Mouse (Mus musculus) left cerebral cortex, adult 9 months (tissue): ENCODE data around the gene Egr2.
A peak's percentile ranks its signal among the peaks of the same experiment; 100 is the strongest.

ENCODE experiments used
- DNase-seq, 2 experiments: peaks; one replicate each; pipeline ENCODE4 v3.0.0; 2022; ENCODE audit warnings: low spot score in 2 of 2

The Egr2 gene

GRCm38 (mm10) chr10:67538585-67539400 lies 3.5 kb downstream of the Egr2 start:
- no peak for DNase-seq

DNA sequence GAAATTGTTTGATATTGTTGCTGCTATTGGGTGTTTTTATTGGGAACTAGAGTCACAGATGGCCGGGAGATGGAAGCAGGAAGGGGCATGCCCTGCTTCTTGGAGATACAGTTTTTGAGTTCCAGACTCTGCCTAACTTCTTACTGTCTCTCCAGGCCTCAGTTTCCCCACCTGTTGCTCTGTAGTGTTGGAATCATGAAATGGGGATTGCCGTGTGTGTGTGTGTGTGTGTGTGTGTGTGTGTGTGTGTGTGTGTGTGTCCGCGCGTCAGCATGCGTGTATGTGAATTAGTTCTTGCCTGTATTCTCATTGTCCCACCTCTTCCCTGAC lies 4.1 kb downstream of the Egr2 start:
- DNase-seq: no peak

DNA sequence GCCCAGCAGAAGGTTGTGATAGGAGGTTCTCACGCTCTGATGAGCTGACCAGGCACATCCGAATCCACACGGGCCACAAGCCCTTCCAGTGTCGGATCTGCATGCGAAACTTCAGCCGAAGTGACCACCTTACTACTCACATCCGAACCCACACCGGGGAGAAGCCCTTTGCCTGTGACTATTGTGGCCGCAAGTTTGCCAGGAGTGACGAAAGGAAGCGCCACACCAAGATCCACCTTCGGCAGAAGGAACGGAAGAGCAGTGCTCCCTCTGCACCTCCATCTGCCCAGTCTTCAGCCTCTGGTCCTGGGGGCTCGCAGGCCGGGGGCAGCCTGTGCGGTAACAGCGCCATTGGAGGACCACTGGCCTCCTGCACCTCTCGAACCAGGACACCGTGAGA lies 5.3 kb downstream of the Egr2 start:
- no peak for DNase-seq

DNA sequence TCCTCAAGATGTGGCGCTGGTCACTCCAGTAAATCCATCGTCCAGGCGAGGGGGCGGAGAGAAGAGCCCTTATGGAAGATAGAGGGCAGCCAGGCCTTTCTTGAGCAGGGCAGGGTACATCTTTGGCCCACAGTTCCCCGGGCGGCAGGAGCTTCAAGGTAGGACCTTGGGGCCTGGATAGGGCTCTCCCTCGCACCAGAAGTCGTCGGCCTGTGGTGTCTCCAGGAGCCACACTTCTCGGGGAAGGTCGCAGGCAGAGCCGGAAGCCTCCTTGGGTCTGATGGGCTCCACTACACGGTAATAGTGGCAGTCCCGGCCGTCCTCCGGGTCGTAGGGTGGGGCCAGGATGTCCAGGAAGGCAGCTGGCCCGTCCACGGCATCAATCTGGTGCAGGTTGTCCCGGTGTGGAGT lies 12.6 kb downstream of the Egr2 start:
- DNase-seq: no peak

- DNase-seq: peak in 1 of 2 experiments; percentile 60
Measured at GRCm38 (mm10) chr10:67548261-67548854, 13.1 kb downstream of the Egr2 start.

- DNase-seq: peak; percentile 85 to 95
Measured at GRCm38 (mm10) chr10:67548877-67549731, 13.8 kb downstream of the Egr2 start, which contains the start of gene Ado. TSS of gene Ado (minus strand) at chr10:67548955.

- no peak for DNase-seq
Measured at GRCm38 (mm10) chr10:67558053-67558452, 22.8 kb downstream of the Egr2 start.

GRCm38 (mm10) chr10:67559765-67560394 lies 24.6 kb downstream of the Egr2 start:
- DNase-seq: no peak

- DNase-seq: no peak
Measured at GRCm38 (mm10) chr10:67561185-67561584, 25.9 kb downstream of the Egr2 start.

DNA sequence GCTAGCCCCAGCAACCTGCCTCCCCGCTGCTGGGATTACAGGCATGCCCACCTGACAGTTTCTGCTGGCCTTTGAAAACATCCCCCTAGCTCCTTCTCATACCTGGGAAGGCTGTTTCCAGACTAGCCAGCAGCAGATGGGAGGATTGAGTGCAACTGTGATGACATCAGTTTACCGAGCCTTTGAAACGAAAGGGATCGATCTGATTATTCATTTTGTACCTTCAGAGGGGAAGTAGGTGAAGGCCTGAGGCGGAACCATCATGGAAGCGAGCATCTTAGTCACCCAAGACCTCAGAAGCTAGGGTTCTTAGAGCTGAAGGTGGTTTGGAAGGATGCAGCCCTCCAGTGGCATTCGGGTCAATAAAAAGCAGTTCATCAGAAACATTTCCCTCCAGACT lies 29.2 kb downstream of the Egr2 start:
- no peak for DNase-seq

DNA sequence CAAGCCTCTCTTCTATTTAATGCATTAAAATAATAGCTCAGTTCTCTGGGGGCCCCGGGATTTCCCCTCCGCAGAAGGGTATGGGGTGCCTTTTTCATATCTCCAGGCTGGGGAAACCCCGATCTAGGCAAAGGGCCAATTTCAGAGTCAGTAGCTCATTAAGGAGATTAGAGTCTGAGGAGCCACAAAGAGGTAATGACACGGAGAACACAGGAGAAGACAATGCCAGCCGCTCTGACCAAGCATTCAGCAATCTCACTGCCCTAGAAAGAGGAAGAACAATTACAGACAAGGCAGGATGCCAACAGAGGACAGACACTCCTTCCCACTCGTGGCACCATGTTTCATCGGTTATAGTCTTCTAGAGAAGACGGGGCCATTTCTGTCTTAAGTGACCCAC lies 30.8 kb downstream of the Egr2 start:
- DNase-seq: no peak

DNA sequence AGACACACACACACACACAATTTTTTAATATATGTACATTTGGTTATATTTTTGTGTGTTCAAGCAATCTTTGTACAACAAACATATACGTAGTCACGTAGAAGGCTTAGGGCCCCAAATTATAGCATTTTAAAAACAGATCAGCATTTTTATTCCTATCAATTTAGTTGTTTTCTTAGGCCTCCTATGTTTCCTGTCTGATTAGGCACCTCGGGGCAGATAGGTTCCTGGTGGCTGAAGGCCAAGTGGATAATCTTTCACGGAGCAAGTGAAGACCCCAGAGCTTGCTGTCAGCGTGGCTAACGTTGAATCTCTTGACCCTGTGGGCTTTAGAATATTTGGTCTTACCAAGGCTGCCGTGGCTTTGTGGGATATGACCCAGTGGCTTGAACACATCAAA lies 34.3 kb downstream of the Egr2 start:
- DNase-seq: no peak

DNA sequence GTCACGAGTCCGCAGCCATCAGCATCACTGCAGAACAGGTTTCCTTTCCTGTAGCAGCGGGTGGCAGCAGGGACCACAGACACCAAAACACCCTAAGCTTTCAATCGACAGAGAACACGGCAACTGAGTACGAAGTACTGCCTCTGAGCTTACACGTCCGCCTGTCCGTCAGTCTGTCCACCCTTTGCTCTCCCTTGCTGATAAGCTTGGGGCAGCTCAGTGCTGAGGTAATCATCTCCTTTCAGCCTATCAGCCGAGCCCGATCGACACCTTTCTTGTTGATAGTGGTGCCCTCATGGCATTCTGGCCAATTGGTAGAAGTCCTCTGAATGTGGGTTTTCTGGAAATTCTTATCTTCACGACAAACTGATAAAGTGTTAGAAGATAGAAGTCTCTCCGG lies 36.2 kb downstream of the Egr2 start:
- no peak for DNase-seq

GRCm38 (mm10) chr10:67573310-67573709 lies 38.0 kb downstream of the Egr2 start:
- no peak for DNase-seq

DNA sequence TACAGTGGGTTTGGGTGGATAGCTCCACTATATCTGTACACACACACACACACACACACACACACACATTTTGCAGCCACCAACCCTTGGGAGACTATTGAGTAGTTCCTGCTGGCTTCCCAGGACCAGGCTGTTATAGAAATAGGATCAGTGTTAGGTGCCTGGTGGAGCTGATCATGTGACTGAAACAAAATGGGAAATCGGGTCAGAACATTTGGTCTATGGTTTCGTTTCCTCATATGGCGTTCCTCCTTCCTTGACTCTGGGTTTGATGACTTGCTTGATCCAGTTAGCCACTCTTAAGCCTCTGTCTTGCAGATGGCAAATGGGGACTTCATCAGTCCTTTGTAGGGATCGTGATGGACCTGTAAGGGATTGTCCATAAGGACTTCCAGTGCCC lies 44.6 kb downstream of the Egr2 start:
- DNase-seq: no peak

DNA sequence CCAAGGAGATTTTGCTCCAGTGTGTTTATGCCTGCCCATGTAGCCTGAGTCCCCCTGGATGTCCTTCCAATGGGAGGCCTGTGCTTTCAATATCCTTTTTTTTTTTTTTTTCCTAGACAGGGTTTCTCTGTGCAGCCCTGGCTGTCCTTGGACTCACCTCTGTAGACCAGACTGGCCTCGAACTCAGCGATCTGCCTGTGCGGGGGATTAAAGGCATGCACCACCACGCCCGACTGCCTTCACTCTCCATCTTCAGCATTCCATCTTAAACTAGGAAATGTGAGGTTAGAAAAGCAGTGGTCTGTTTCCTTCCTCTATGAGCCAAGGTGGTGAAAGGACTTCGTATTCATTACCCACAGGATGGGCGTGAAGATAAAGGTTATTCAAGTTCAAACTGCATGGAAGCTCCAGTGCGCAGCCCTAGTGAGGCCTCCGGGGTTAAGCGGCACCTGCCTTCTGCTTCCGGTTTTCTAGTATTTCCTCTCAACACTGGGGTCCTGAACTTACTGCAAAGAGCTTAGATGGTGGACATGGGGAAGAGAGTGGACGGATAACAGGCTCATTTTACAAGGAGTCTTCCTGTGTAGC lies 46.5 kb downstream of the Egr2 start:
- no peak for DNase-seq

DNA sequence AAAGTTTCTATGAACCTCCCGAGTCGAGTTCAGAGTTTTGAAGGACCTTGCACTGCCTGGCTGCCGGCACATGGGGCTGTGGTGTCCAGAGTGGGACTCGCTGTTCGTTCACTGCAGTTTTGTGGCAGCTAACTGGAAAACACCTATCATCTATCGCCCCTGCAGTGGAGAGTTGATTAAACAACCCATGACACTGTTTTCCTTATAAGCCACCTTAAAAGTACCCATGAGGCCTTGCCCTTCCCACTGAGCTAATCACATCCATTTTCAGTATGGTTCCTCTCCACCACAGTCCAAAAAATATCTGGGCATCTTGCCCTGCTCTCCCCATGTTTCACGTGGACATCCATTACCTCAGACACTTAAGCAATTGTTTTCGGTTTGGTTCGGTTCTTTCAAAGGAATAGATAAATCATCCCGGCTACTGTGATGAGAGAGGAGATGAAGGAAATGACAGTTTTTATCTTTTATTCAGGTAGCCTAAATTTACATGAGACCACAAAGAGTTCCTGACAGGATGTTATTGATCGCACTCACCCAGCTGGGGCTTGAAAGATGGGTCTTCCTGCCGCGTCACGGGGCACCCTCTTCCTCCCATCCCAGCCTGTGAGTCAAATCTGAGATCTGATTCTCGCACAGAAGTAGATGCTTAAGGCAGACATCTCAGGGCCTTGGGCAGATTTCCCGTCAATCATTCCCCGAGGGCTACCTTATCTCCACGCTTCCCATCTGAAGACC lies 50.8 kb downstream of the Egr2 start:
- no peak for DNase-seq
